Mouse (Mus musculus): Measurements from ENCODE around the gene Stard10. TPM values are rescaled to one million over a fixed set of nuclear protein-coding genes. Genes with fewer than 3 reads are reported as not detected.

The Stard10 gene
- polyA plus RNA-seq, 1 experiment from 2014 or later, result 8.0 TPM

GRCm38 (mm10) chr7:101309985-101310326 lies 6.9 kb upstream of the Stard10 start:
- peak overlapping the region; percentile 85 for H3K4me3 ChIP-seq
- no peaks in the 10 kb centered on the region for H3K36me3 ChIP-seq
- WGBS, result 32% methylated on average over 5 of the region's 5 CpGs
- H3K4me2 ChIP-seq (replicated peaks), result peak overlapping the region; percentile 63
- H3K27me3 ChIP-seq, result no peaks in the 10 kb centered on the region
- H3K4me1 ChIP-seq, result peaks cover 6% of the 10 kb centered on the region; the same call in 1 of the 2 replicates
- H3K9ac ChIP-seq (replicated peaks), result peak overlapping the region; percentile 66; the same call in 1 of the 2 replicates
- H3K9me3 ChIP-seq, result no peaks in the 10 kb centered on the region
- H3K27ac ChIP-seq (replicated peaks), result peak overlapping the region; percentile 92
- ATAC-seq (replicated peaks), result no peak

GRCm38 (mm10) chr7:101310327-101311028 lies 6.4 kb upstream of the Stard10 start:
- H3K27ac ChIP-seq (replicated peaks), result peak overlapping the region; percentile 92
- H3K9me3 ChIP-seq, result no peaks in the 10 kb centered on the region
- H3K4me1 ChIP-seq, result peaks cover 6% of the 10 kb centered on the region; the same call in 1 of the 2 replicates
- H3K9ac ChIP-seq (replicated peaks), result peak overlapping the region; percentile 66
- H3K4me3 ChIP-seq, result peak overlapping the region; percentile 85
- H3K4me2 ChIP-seq (replicated peaks), result peak overlapping the region; percentile 63
- peak; percentile 96 for ATAC-seq (replicated peaks)
- no peaks in the 10 kb centered on the region for H3K36me3 ChIP-seq
- 1% methylated on average over 43 of the region's 43 CpGs for WGBS
- H3K27me3 ChIP-seq, result no peaks in the 10 kb centered on the region

GRCm38 (mm10) chr7:101311061-101311460 lies 5.8 kb upstream of the Stard10 start:
- peak overlapping the region; percentile 85 for H3K4me3 ChIP-seq
- H3K4me2 ChIP-seq (replicated peaks), result peak overlapping the region; percentile 63
- H3K36me3 ChIP-seq, result no peaks in the 10 kb centered on the region
- 31% methylated on average over 2 of the region's 2 CpGs for WGBS
- no peak for ATAC-seq (replicated peaks)
- H3K27ac ChIP-seq (replicated peaks), result peak overlapping the region; percentile 92; the same call in 1 of the 2 replicates
- H3K27me3 ChIP-seq, result no peaks in the 10 kb centered on the region
- peak overlapping the region; percentile 29 for H3K9ac ChIP-seq (replicated peaks)
- peaks cover 6% of the 10 kb centered on the region; the same call in 1 of the 2 replicates for H3K4me1 ChIP-seq
- H3K9me3 ChIP-seq, result no peaks in the 10 kb centered on the region

- H3K9ac ChIP-seq (replicated peaks), result no peak overlapping the region
- no peaks in the 10 kb centered on the region for H3K36me3 ChIP-seq
- WGBS, result 84% methylated on average over 3 of the region's 3 CpGs
- H3K4me1 ChIP-seq, result peaks cover 6% of the 10 kb centered on the region; the same call in 1 of the 2 replicates
- no peak overlapping the region for H3K4me3 ChIP-seq
- no peak for ATAC-seq (replicated peaks)
- no peak overlapping the region for H3K4me2 ChIP-seq (replicated peaks)
- no peak overlapping the region for H3K27ac ChIP-seq (replicated peaks)
- H3K9me3 ChIP-seq, result no peaks in the 10 kb centered on the region
- no peaks in the 10 kb centered on the region for H3K27me3 ChIP-seq
Measured at GRCm38 (mm10) chr7:101313033-101313432, 3.9 kb upstream of the Stard10 start.

- Histone ChIP-seq H3K4me2 (replicated peaks) (no peak overlapping the region), H3K4me3 (no peak overlapping the region), H3K9me3 (no peaks in the 10 kb centered on the region), H3K9ac (replicated peaks) (no peak overlapping the region), H3K4me1 (peaks cover 6% of the 10 kb centered on the region; the same call in 1 of the 2 replicates), H3K27me3 (no peaks in the 10 kb centered on the region), H3K36me3 (no peaks in the 10 kb centered on the region), H3K27ac (replicated peaks) (no peak overlapping the region)
- WGBS, result 73% methylated on average over 5 of the region's 5 CpGs
- ATAC-seq (replicated peaks), result no peak
Measured at GRCm38 (mm10) chr7:101314396-101314795, 2.5 kb upstream of the Stard10 start.

GRCm38 (mm10) chr7:101315699-101316098 lies 1.2 kb upstream of the Stard10 start:
- Histone ChIP-seq H3K27me3 (peaks cover 4% of the 10 kb centered on the region; the same call in 1 of the 2 replicates), H3K36me3 (no peaks in the 10 kb centered on the region), H3K9me3 (no peaks in the 10 kb centered on the region), H3K9ac (replicated peaks) (no peak overlapping the region), H3K4me1 (peaks cover 9% of the 10 kb centered on the region; the same call in 1 of the 2 replicates), H3K4me2 (replicated peaks) (no peak overlapping the region), H3K4me3 (no peak overlapping the region), H3K27ac (replicated peaks) (no peak overlapping the region)
- no peak for ATAC-seq (replicated peaks)

GRCm38 (mm10) chr7:101316591-101317001 lies 290 bp upstream of the Stard10 start:
- Histone ChIP-seq H3K36me3 (no peaks in the 10 kb centered on the region), H3K4me3 (no peak overlapping the region), H3K27me3 (peaks cover 4% of the 10 kb centered on the region; the same call in 1 of the 2 replicates), H3K4me2 (replicated peaks) (no peak overlapping the region), H3K4me1 (peaks cover 11% of the 10 kb centered on the region), H3K9ac (replicated peaks) (no peak overlapping the region), H3K9me3 (no peaks in the 10 kb centered on the region), H3K27ac (replicated peaks) (no peak overlapping the region)
- 74% methylated on average over 6 of the region's 6 CpGs for whole genome bisulfite sequencing
- ATAC-seq (replicated peaks), result no peak

- Histone ChIP-seq H3K9me3 (no peaks in the 10 kb centered on the region), H3K4me3 (no peak overlapping the region), H3K27ac (replicated peaks) (no peak overlapping the region), H3K4me1 (peaks cover 17% of the 10 kb centered on the region), H3K27me3 (peaks cover 8% of the 10 kb centered on the region), H3K36me3 (no peaks in the 10 kb centered on the region), H3K4me2 (replicated peaks) (no peak overlapping the region), H3K9ac (replicated peaks) (no peak overlapping the region)
- WGBS, result 74% methylated on average over 4 of the region's 4 CpGs
- no peak for ATAC-seq (replicated peaks)
Measured at GRCm38 (mm10) chr7:101318848-101319247, 2.0 kb downstream of the Stard10 start.

- H3K36me3 ChIP-seq, result no peaks in the 10 kb centered on the region
- WGBS, result 93% methylated on average over 1 of the region's 1 CpGs
- H3K9ac ChIP-seq (replicated peaks), result no peak overlapping the region
- H3K27me3 ChIP-seq, result peaks cover 8% of the 10 kb centered on the region
- no peaks in the 10 kb centered on the region for H3K9me3 ChIP-seq
- no peak overlapping the region for H3K4me2 ChIP-seq (replicated peaks)
- H3K27ac ChIP-seq (replicated peaks), result no peak overlapping the region
- no peak overlapping the region for H3K4me3 ChIP-seq
- no peak for ATAC-seq (replicated peaks)
- H3K4me1 ChIP-seq, result peaks cover 17% of the 10 kb centered on the region
Measured at GRCm38 (mm10) chr7:101319796-101320195, 2.9 kb downstream of the Stard10 start.

- Histone ChIP-seq H3K4me2 (replicated peaks) (peak overlapping the region; percentile 99), H3K9ac (replicated peaks) (peak overlapping the region; percentile 68), H3K9me3 (no peaks in the 10 kb centered on the region), H3K27me3 (peaks cover 8% of the 10 kb centered on the region), H3K36me3 (no peaks in the 10 kb centered on the region), H3K4me1 (peaks cover 17% of the 10 kb centered on the region), H3K4me3 (peak overlapping the region; percentile 84), H3K27ac (replicated peaks) (no peak overlapping the region)
- peak; percentile 81 for ATAC-seq (replicated peaks)
- 5% methylated on average over 23 of the region's 37 CpGs for WGBS
Measured at GRCm38 (mm10) chr7:101320399-101321217, 3.7 kb downstream of the Stard10 start.

- Histone ChIP-seq H3K9me3 (no peaks in the 10 kb centered on the region), H3K4me3 (peak overlapping the region; percentile 84), H3K4me1 (peaks cover 17% of the 10 kb centered on the region), H3K9ac (replicated peaks) (peak overlapping the region; percentile 68), H3K27me3 (peaks cover 8% of the 10 kb centered on the region), H3K27ac (replicated peaks) (no peak overlapping the region), H3K36me3 (no peaks in the 10 kb centered on the region), H3K4me2 (replicated peaks) (peak overlapping the region; percentile 99)
- peak; percentile 66 for ATAC-seq (replicated peaks)
- under 1% methylated on average over 50 of the region's 61 CpGs for WGBS
Measured at GRCm38 (mm10) chr7:101321218-101321827, 4.4 kb downstream of the Stard10 start.

- H3K4me1 ChIP-seq, result peaks cover 20% of the 10 kb centered on the region
- no peaks in the 10 kb centered on the region for H3K9me3 ChIP-seq
- no peak for ATAC-seq (replicated peaks)
- H3K27ac ChIP-seq (replicated peaks), result no peak overlapping the region
- no peak overlapping the region for H3K4me3 ChIP-seq
- H3K4me2 ChIP-seq (replicated peaks), result no peak overlapping the region
- no peaks in the 10 kb centered on the region for H3K36me3 ChIP-seq
- 76% methylated on average over 4 of the region's 4 CpGs for WGBS
- H3K27me3 ChIP-seq, result peaks cover 8% of the 10 kb centered on the region
- no peak overlapping the region for H3K9ac ChIP-seq (replicated peaks)
Measured at GRCm38 (mm10) chr7:101323141-101323594, 6.3 kb downstream of the Stard10 start.
